Mouse (Mus musculus): Measurements from ENCODE around the gene Cldnd2. TPM values are rescaled to one million over a fixed set of nuclear protein-coding genes. Genes with fewer than 3 reads are reported as not detected.
A peak's percentile ranks its signal among the peaks of the same experiment; 100 is the strongest.

Gene Cldnd2
- polyA plus RNA-seq, 1 experiment: not detected

- peaks cover 5% of the 10 kb centered on the region for H3K36me3 ChIP-seq (ENCODE audit: control insufficient read depth, insufficient read depth)
- no peaks in the 10 kb centered on the region for H3K27me3 ChIP-seq (ENCODE audit: control insufficient read depth, insufficient read depth, insufficient read length)
Observed at GRCm38 (mm10) chr7:43454371-43454770, 13.8 kb downstream of the Cldnd2 start.

GRCm38 (mm10) chr7:43462851-43463250, 22.3 kb downstream of the Cldnd2 start, which contains the start of gene Vsig10l:
TSS of gene Vsig10l (plus strand) at chr7:43463151.
- no peaks in the 10 kb centered on the region for H3K27me3 ChIP-seq (ENCODE audit: control insufficient read depth, insufficient read depth, insufficient read length)
- H3K36me3 ChIP-seq (ENCODE audit: control insufficient read depth, insufficient read depth): no peaks in the 10 kb centered on the region
- H3K79me2 ChIP-seq (ENCODE audit: control insufficient read depth, insufficient read depth): no peaks in the 10 kb centered on the region
- no peaks in the 10 kb centered on the region for H3K79me3 ChIP-seq (ENCODE audit: low read depth)
- no peak for TF ChIP-seq FOSL1 (IDR thresholded peaks at IDR 0.05; ENCODE audit: insufficient read depth, low read length, poor library complexity, severe bottlenecking)
- no peak for TF ChIP-seq MAX (IDR thresholded peaks at IDR 0.05)
- no peak for TF ChIP-seq CTCF (IDR thresholded peaks at IDR 0.05; ENCODE audit: control insufficient read depth, insufficient read depth, insufficient read length)
- TF ChIP-seq USF1 (IDR thresholded peaks at IDR 0.05; ENCODE audit: low read depth): no peak
- no peak for TF ChIP-seq CEBPB (IDR thresholded peaks at IDR 0.05; ENCODE audit: low read depth)
- no peak for TF ChIP-seq MYOG (IDR thresholded peaks at IDR 0.05; ENCODE audit: control insufficient read depth, extremely low read depth, insufficient read length)
- TF ChIP-seq MYOD1 (IDR thresholded peaks at IDR 0.05; ENCODE audit: control insufficient read depth, insufficient read length, low read depth): no peak
- no peak within 1 kb of the TSS for H3K4me3 ChIP-seq (ENCODE audit: insufficient read depth, poor library complexity, severe bottlenecking)
- H3ac ChIP-seq (ENCODE audit: control insufficient read depth, insufficient read length, low read depth): no peak within 1 kb of the TSS

More at GRCm38 (mm10) chr7:43454371-43454770, 13.8 kb downstream of the Cldnd2 start:
- no peak for TF ChIP-seq CTCF (IDR thresholded peaks at IDR 0.05; ENCODE audit: control insufficient read depth, insufficient read depth, insufficient read length)
- TF ChIP-seq CEBPB (IDR thresholded peaks at IDR 0.05; ENCODE audit: low read depth): no peak
- no peak for TF ChIP-seq MYOD1 (IDR thresholded peaks at IDR 0.05; ENCODE audit: control insufficient read depth, insufficient read length, low read depth)
- TF ChIP-seq MAX (IDR thresholded peaks at IDR 0.05): no peak
- TF ChIP-seq FOSL1 (IDR thresholded peaks at IDR 0.05; ENCODE audit: insufficient read depth, low read length, poor library complexity, severe bottlenecking): no peak
- no peak for TF ChIP-seq MYOG (IDR thresholded peaks at IDR 0.05; ENCODE audit: control insufficient read depth, extremely low read depth, insufficient read length)
- no peak for TF ChIP-seq USF1 (IDR thresholded peaks at IDR 0.05; ENCODE audit: low read depth)
- Histone ChIP-seq H3K79me3 (ENCODE audit: low read depth) (no peaks in the 10 kb centered on the region), H3K4me3 (ENCODE audit: insufficient read depth, poor library complexity, severe bottlenecking) (no peak overlapping the region), H3K79me2 (ENCODE audit: control insufficient read depth, insufficient read depth) (no peaks in the 10 kb centered on the region), H3ac (ENCODE audit: control insufficient read depth, insufficient read length, low read depth) (no peak overlapping the region)

- Histone ChIP-seq H3ac (ENCODE audit: control insufficient read depth, insufficient read length, low read depth) (no peak overlapping the region), H3K79me3 (ENCODE audit: low read depth) (no peaks in the 10 kb centered on the region), H3K4me3 (ENCODE audit: insufficient read depth, poor library complexity, severe bottlenecking) (no peak overlapping the region), H3K36me3 (ENCODE audit: control insufficient read depth, insufficient read depth) (no peaks in the 10 kb centered on the region), H3K27me3 (ENCODE audit: control insufficient read depth, insufficient read depth, insufficient read length) (no peaks in the 10 kb centered on the region), H3K79me2 (ENCODE audit: control insufficient read depth, insufficient read depth) (no peaks in the 10 kb centered on the region)
- TF ChIP-seq MYOD1 (IDR thresholded peaks at IDR 0.05; ENCODE audit: control insufficient read depth, insufficient read length, low read depth) (no peak), CTCF (IDR thresholded peaks at IDR 0.05; ENCODE audit: control insufficient read depth, insufficient read depth, insufficient read length) (no peak), MYOG (IDR thresholded peaks at IDR 0.05; ENCODE audit: control insufficient read depth, extremely low read depth, insufficient read length) (no peak), CEBPB (IDR thresholded peaks at IDR 0.05; ENCODE audit: low read depth) (no peak), MAX (IDR thresholded peaks at IDR 0.05) (no peak), FOSL1 (IDR thresholded peaks at IDR 0.05; ENCODE audit: insufficient read depth, low read length, poor library complexity, severe bottlenecking) (no peak), USF1 (IDR thresholded peaks at IDR 0.05; ENCODE audit: low read depth) (no peak)
Observed at GRCm38 (mm10) chr7:43463976-43464375, 23.4 kb downstream of the Cldnd2 start.

GRCm38 (mm10) chr7:43464864-43465343, 24.3 kb downstream of the Cldnd2 start:
- peak overlapping the region; percentile 28 for H3ac ChIP-seq (ENCODE audit: control insufficient read depth, insufficient read length, low read depth)
- H3K4me3 ChIP-seq (ENCODE audit: insufficient read depth, poor library complexity, severe bottlenecking): peak overlapping the region; percentile 11
- H3K79me3 ChIP-seq (ENCODE audit: low read depth): no peaks in the 10 kb centered on the region
- no peaks in the 10 kb centered on the region for H3K36me3 ChIP-seq (ENCODE audit: control insufficient read depth, insufficient read depth)
- no peak for TF ChIP-seq USF1 (IDR thresholded peaks at IDR 0.05; ENCODE audit: low read depth)
- no peak for TF ChIP-seq MAX (IDR thresholded peaks at IDR 0.05)
- TF ChIP-seq FOSL1 (IDR thresholded peaks at IDR 0.05; ENCODE audit: insufficient read depth, low read length, poor library complexity, severe bottlenecking): no peak
- TF ChIP-seq CTCF (IDR thresholded peaks at IDR 0.05; ENCODE audit: control insufficient read depth, insufficient read depth, insufficient read length): no peak
- no peak for TF ChIP-seq MYOD1 (IDR thresholded peaks at IDR 0.05; ENCODE audit: control insufficient read depth, insufficient read length, low read depth)
- TF ChIP-seq CEBPB (IDR thresholded peaks at IDR 0.05; ENCODE audit: low read depth): no peak
- TF ChIP-seq MYOG (IDR thresholded peaks at IDR 0.05; ENCODE audit: control insufficient read depth, extremely low read depth, insufficient read length): no peak
- no peaks in the 10 kb centered on the region for H3K27me3 ChIP-seq (ENCODE audit: control insufficient read depth, insufficient read depth, insufficient read length)
- no peaks in the 10 kb centered on the region for H3K79me2 ChIP-seq (ENCODE audit: control insufficient read depth, insufficient read depth)

GRCm38 (mm10) chr7:43465344-43466098, 24.9 kb downstream of the Cldnd2 start:
- H3K79me2 ChIP-seq (ENCODE audit: control insufficient read depth, insufficient read depth): no peaks in the 10 kb centered on the region
- no peaks in the 10 kb centered on the region for H3K79me3 ChIP-seq (ENCODE audit: low read depth)
- no peaks in the 10 kb centered on the region for H3K36me3 ChIP-seq (ENCODE audit: control insufficient read depth, insufficient read depth)
- peak overlapping the region; percentile 38 for H3K4me3 ChIP-seq (ENCODE audit: insufficient read depth, poor library complexity, severe bottlenecking)
- no peaks in the 10 kb centered on the region for H3K27me3 ChIP-seq (ENCODE audit: control insufficient read depth, insufficient read depth, insufficient read length)
- H3ac ChIP-seq (ENCODE audit: control insufficient read depth, insufficient read length, low read depth): peak overlapping the region; percentile 61
- no peak for TF ChIP-seq USF1 (IDR thresholded peaks at IDR 0.05; ENCODE audit: low read depth)
- no peak for TF ChIP-seq MYOD1 (IDR thresholded peaks at IDR 0.05; ENCODE audit: control insufficient read depth, insufficient read length, low read depth)
- TF ChIP-seq CTCF (IDR thresholded peaks at IDR 0.05; ENCODE audit: control insufficient read depth, insufficient read depth, insufficient read length): no peak
- TF ChIP-seq MYOG (IDR thresholded peaks at IDR 0.05; ENCODE audit: control insufficient read depth, extremely low read depth, insufficient read length): no peak
- TF ChIP-seq MAX (IDR thresholded peaks at IDR 0.05): no peak
- no peak for TF ChIP-seq CEBPB (IDR thresholded peaks at IDR 0.05; ENCODE audit: low read depth)
- TF ChIP-seq FOSL1 (IDR thresholded peaks at IDR 0.05; ENCODE audit: insufficient read depth, low read length, poor library complexity, severe bottlenecking): no peak

All from C2C12 (cell line).